ENCODE assay signal across 8 mouse cellular contexts in genomic region chr2:152029252-152030082, GRCm38 (mm10). TPM values are rescaled to one million over a fixed set of nuclear protein-coding genes. Genes with fewer than 3 reads are reported as not detected.
DNase-seq lines count a peak whose midpoint lies in the region; ATAC-seq lines count a peak whose summit lies in the region.

No protein-coding gene starts in this region.

- ATAC-seq in intestine, embryonic 16.5 days = peak; percentile 98

- WGBS in intestine, embryonic 16.5 days = under 1% methylated on average over 54 of the region's 54 CpGs
- WGBS in midbrain, embryonic 10.5 days = under 1% methylated on average over 54 of the region's 54 CpGs

- H3K27ac ChIP-seq in intestine, embryonic 16.5 days (ENCODE audit: low read length) = no peak overlapping the region
- peak overlapping the region; percentile 81 for H3K27ac ChIP-seq in midbrain, embryonic 10.5 days (replicated peaks)

- H3K36me3 ChIP-seq in intestine, embryonic 16.5 days (ENCODE audit: control insufficient read depth, insufficient read depth, low read length) = no peaks in the 10 kb centered on the region
- no peaks in the 10 kb centered on the region for H3K36me3 ChIP-seq in midbrain, embryonic 10.5 days

- peaks cover 3% of the 10 kb centered on the region; the same call in 1 of the 2 replicates for H3K27me3 ChIP-seq in intestine, embryonic 16.5 days (replicated peaks; ENCODE audit: control insufficient read depth, insufficient read depth, low read length)
- peaks cover 62% of the 10 kb centered on the region for H3K27me3 ChIP-seq in midbrain, embryonic 10.5 days (ENCODE audit: low read depth, poor library complexity, severe bottlenecking)

- peak overlapping the region; percentile 87 for H3K4me2 ChIP-seq in intestine, embryonic 16.5 days (ENCODE audit: low read depth, low read length)

- intact Hi-C loops in left cerebral cortex, postnatal 25 days (cut with DNase I) = loop anchor here (2.0 to 10.0 kb wide), 4 partner anchors 51 to 335 kb away; partner anchors contain the start of gene Scrt2

- no peaks in the 10 kb centered on the region for H3K9me3 ChIP-seq in intestine, embryonic 16.5 days (ENCODE audit: control insufficient read depth, low read length)
- no peaks in the 10 kb centered on the region for H3K9me3 ChIP-seq in midbrain, embryonic 10.5 days (replicated peaks)

- peak overlapping the region; percentile 72 for H3K9ac ChIP-seq in intestine, embryonic 16.5 days (ENCODE audit: low read depth, low read length)

- peak; percentile 93 for DNase-seq in adrenal gland, postnatal 10 days
- peak; percentile 96 for DNase-seq in embryo, embryonic 9.5 days (ENCODE audit: extremely low spot score)
- peak; percentile 80 to 89 for DNase-seq in gastrocnemius, postnatal 4 days (ENCODE audit: low spot score in 2 of 2)
- DNase-seq in left cerebral cortex, postnatal 25 days (ENCODE audit: low spot score in 2 of 2) = peak; percentile 88 to 89
- peak; percentile 95 for DNase-seq in midbrain, embryonic 10.5 days (ENCODE audit: low spot score)
- peak; percentile 74 to 77 for DNase-seq in right cerebral cortex, postnatal 36 days (ENCODE audit: low spot score in 2 of 2)
- peak; percentile 71 to 90 for DNase-seq in urinary bladder, postnatal 4 days (ENCODE audit: low spot score in 2 of 2)

- peak overlapping the region; percentile 66 for H3K4me3 ChIP-seq in intestine, embryonic 16.5 days (ENCODE audit: low read length)
- peak overlapping the region; percentile 71 for H3K4me3 ChIP-seq in midbrain, embryonic 10.5 days

- no peaks in the 10 kb centered on the region for H3K4me1 ChIP-seq in intestine, embryonic 16.5 days (ENCODE audit: control insufficient read depth, insufficient read depth, low read length)
- peaks cover 22% of the 10 kb centered on the region for H3K4me1 ChIP-seq in midbrain, embryonic 10.5 days

RNA-seq across cellular contexts. Expression of gene Slc52a3, which starts 33.2 kb away (rescaled TPM):
- total RNA-seq in adrenal gland, postnatal 10 days (2021) = 1 to 10 TPM; 1.6 to 2.2 TPM
- 1 to 10 TPM; 1.3 to 1.6 TPM for total RNA-seq in gastrocnemius, postnatal 4 days (2021)
- 6.9 and 7.0 TPM in 2 replicates for polyA plus RNA-seq in intestine, embryonic 16.5 days (2015; fragmentation: Nextera tagmentation; extraction: Ambion mirVana)
- total RNA-seq in left cerebral cortex, postnatal 25 days (2021) = 1 to 10 TPM; 4.0 to 4.1 TPM
- 0.81 and 0.87 TPM in 2 replicates for polyA plus RNA-seq in midbrain, embryonic 10.5 days (2016; fragmentation: Nextera tagmentation; extraction: Ambion mirVana)

RNA-seq across cellular contexts. Expression of gene Fam110a, which starts 49.4 kb away (rescaled TPM):
- total RNA-seq in adrenal gland, postnatal 10 days (2021) = 1 to 10 TPM; 7.0 to 9.7 TPM
- 10 to 100 TPM; 11.1 to 14.3 TPM for total RNA-seq in gastrocnemius, postnatal 4 days (2021)
- 25.7 and 25.9 TPM in 2 replicates for polyA plus RNA-seq in intestine, embryonic 16.5 days (2015; fragmentation: Nextera tagmentation; extraction: Ambion mirVana)
- total RNA-seq in left cerebral cortex, postnatal 25 days (2021) = 1 to 10 TPM; 6.6 to 8.4 TPM
- 79.8 and 108 TPM in 2 replicates for polyA plus RNA-seq in midbrain, embryonic 10.5 days (2016; fragmentation: Nextera tagmentation; extraction: Ambion mirVana)

RNA-seq across cellular contexts. Expression of gene Scrt2, which starts 51.9 kb away (rescaled TPM):
- under 1 TPM; 0.21 to 0.27 TPM for total RNA-seq in adrenal gland, postnatal 10 days (2021)
- not detected for total RNA-seq in gastrocnemius, postnatal 4 days (2021)
- polyA plus RNA-seq in intestine, embryonic 16.5 days (2015; fragmentation: Nextera tagmentation; extraction: Ambion mirVana) = not detected in 2 replicates
- 10 to 100 TPM; 15.2 to 18.5 TPM for total RNA-seq in left cerebral cortex, postnatal 25 days (2021)
- polyA plus RNA-seq in midbrain, embryonic 10.5 days (2016; fragmentation: Nextera tagmentation; extraction: Ambion mirVana) = 2.2 and 4.7 TPM in 2 replicates

Comparison
In these comparisons a context has a peak if more than half of its experiments do, and no peak if none do; other contexts are left out.
1. RNA of gene Scrt2, which starts 51.9 kb away (total RNA-seq): 15.2 to 18.5 TPM in left cerebral cortex, postnatal 25 days; 0.21 to 0.27 TPM in adrenal gland, postnatal 10 days and not detected in gastrocnemius, postnatal 4 days; every median in the first group is over 10 times any median in the second.
2. Peak in every context shown above with its lines, with median percentiles within 50 percentile points of each other: DNase-seq.